Mouse (Mus musculus) liver, embryonic 11.5 days (tissue): Measurements from ENCODE around the gene Fbxl21. TPM values are rescaled to one million over a fixed set of nuclear protein-coding genes. Genes with fewer than 3 reads are reported as not detected.
A peak's percentile ranks its signal among the peaks of the same experiment; 100 is the strongest.

ENCODE experiments used
- ATAC-seq: fragments of 200-750 bp; cut with Nextera tagmentation; replicated peaks from 2 replicates; pipeline ENCODE4 v1.8.0; 2017; ENCODE audit warnings: moderate number of reproducible peaks, mild to moderate bottlenecking, moderate TSS enrichment, moderate library complexity; ENCODE audit not compliant: low FRiP score
- DNase-seq: peaks from one replicate; pipeline ENCODE4 v3.0.0-alpha.2; 2017; ENCODE audit warnings: low spot score
- H3K27ac ChIP-seq: fragments of 300-500 bp; sonication (generic); 2 replicates; pipeline ENCODE4 v1.5.1; 2014; ENCODE audit warnings: mild to moderate bottlenecking, low read depth, low read length, control low read depth
- H3K27me3 ChIP-seq: fragments of 300-500 bp; sonication (generic); replicated peaks from 2 replicates; pipeline ENCODE4 v1.6.1; 2014; ENCODE audit warnings: low read length, mixed read lengths; ENCODE audit not compliant: control insufficient read depth, insufficient read depth
- H3K36me3 ChIP-seq: fragments of 300-500 bp; sonication (generic); 2 replicates; pipeline ENCODE4 v1.6.1; 2014; ENCODE audit warnings: mild to moderate bottlenecking, low read length, moderate library complexity, mixed read lengths; ENCODE audit not compliant: control insufficient read depth, insufficient read depth
- H3K4me1 ChIP-seq: fragments of 300-500 bp; sonication (generic); replicated peaks from 2 replicates; pipeline ENCODE4 v1.6.1; 2014; ENCODE audit warnings: low read length, mixed read lengths; ENCODE audit not compliant: control insufficient read depth, insufficient read depth
- H3K4me2 ChIP-seq: fragments of 300-500 bp; sonication (generic); 2 replicates; pipeline ENCODE4 v1.6.1; 2014; ENCODE audit warnings: mild to moderate bottlenecking, control low read depth, moderate library complexity
- H3K4me3 ChIP-seq: fragments of 300-500 bp; sonication (generic); 2 replicates; pipeline ENCODE4 v1.5.1; 2014; ENCODE audit warnings: low read depth, low read length, control low read depth
- H3K9ac ChIP-seq: fragments of 300-500 bp; sonication (generic); 2 replicates; pipeline ENCODE4 v1.6.1; 2014; ENCODE audit warnings: low read depth, low read length, control low read depth
- H3K9me3 ChIP-seq: fragments of 300-500 bp; sonication (generic); 2 replicates; pipeline ENCODE4 v1.6.1; 2016; ENCODE audit warnings: low read length, inconsistent platforms, mixed read lengths; ENCODE audit not compliant: control insufficient read depth
- WGBS: fragments of 180-500 bp; shearing (Covaris S2); extraction: QIAGEN DNeasy Blood & Tissue Kit; methylation state at CpG from one replicate; pipeline ENCODE4 v1.1.7; 2014; 5-methylcytosine and 5-hydroxymethylcytosine counted together
- polyA plus RNA-seq: library from polyadenylated mRNA; unstranded; fragments of >200 nt; fragmentation: Nextera tagmentation; extraction: Ambion mirVana; gene quantifications from 2 replicates; pipeline ENCODE4 v1.2.1, GENCODE M21; 2014

The Fbxl21 gene
- polyA plus RNA-seq, 1 experiment from 2014 or later = 1.3 TPM

- Histone ChIP-seq H3K36me3 (no peaks in the 10 kb centered on the region), H3K27me3 (no peaks in the 10 kb centered on the region), H3K27ac (no peak overlapping the region), H3K9ac (no peak overlapping the region), H3K4me3 (no peak overlapping the region), H3K9me3 (no peaks in the 10 kb centered on the region), H3K4me1 (no peaks in the 10 kb centered on the region), H3K4me2 (no peak overlapping the region)
- DNase-seq (no peak), ATAC-seq (no peak)
- 75% methylated on average over 9 of the region's 9 CpGs for WGBS
Measured at GRCm38 (mm10) chr13:56543805-56544204, 21.5 kb downstream of the Fbxl21 start.

GRCm38 (mm10) chr13:56544956-56545355 lies 22.7 kb downstream of the Fbxl21 start:
- Histone ChIP-seq H3K9ac (no peak overlapping the region), H3K4me3 (no peak overlapping the region), H3K27me3 (no peaks in the 10 kb centered on the region), H3K9me3 (no peaks in the 10 kb centered on the region), H3K4me1 (no peaks in the 10 kb centered on the region), H3K27ac (no peak overlapping the region), H3K4me2 (no peak overlapping the region), H3K36me3 (no peaks in the 10 kb centered on the region)
- no peak for ATAC-seq
- DNase-seq = no peak
- WGBS = 69% methylated on average over 3 of the region's 3 CpGs

GRCm38 (mm10) chr13:56548401-56548800 lies 26.1 kb downstream of the Fbxl21 start, which contains the start of gene Lect2:
Gene Lect2 (minus strand): TSS chr13:56548502.
- Histone ChIP-seq H3K9me3 (no peaks in the 10 kb centered on the region), H3K27ac (no peak within 1 kb of the TSS), H3K4me2 (peak within 1 kb of the TSS; percentile 37), H3K27me3 (no peaks in the 10 kb centered on the region), H3K9ac (no peak within 1 kb of the TSS), H3K4me1 (no peaks in the 10 kb centered on the region), H3K4me3 (peak within 1 kb of the TSS; percentile 18), H3K36me3 (no peaks in the 10 kb centered on the region)
- no peak for DNase-seq
- no peak for ATAC-seq
- 61% methylated on average over 9 of the region's 9 CpGs for WGBS

GRCm38 (mm10) chr13:56549364-56549763 lies 27.1 kb downstream of the Fbxl21 start:
- DNase-seq (no peak), ATAC-seq (no peak)
- no peak overlapping the region for H3K27ac ChIP-seq

GRCm38 (mm10) chr13:56550574-56550973 lies 28.3 kb downstream of the Fbxl21 start:
- 19% methylated on average over 1 of the region's 1 CpGs for WGBS
- Histone ChIP-seq H3K27ac (no peak overlapping the region), H3K9me3 (no peaks in the 10 kb centered on the region), H3K4me2 (no peak overlapping the region), H3K27me3 (no peaks in the 10 kb centered on the region), H3K36me3 (no peaks in the 10 kb centered on the region), H3K4me3 (no peak overlapping the region), H3K9ac (no peak overlapping the region), H3K4me1 (no peaks in the 10 kb centered on the region)
- ATAC-seq (no peak), DNase-seq (no peak)

More at GRCm38 (mm10) chr13:56549364-56549763, 27.1 kb downstream of the Fbxl21 start:
- WGBS = 33% methylated on average over 4 of the region's 4 CpGs
- Histone ChIP-seq H3K4me3 (no peak overlapping the region), H3K4me1 (no peaks in the 10 kb centered on the region), H3K9ac (no peak overlapping the region), H3K36me3 (no peaks in the 10 kb centered on the region), H3K4me2 (no peak overlapping the region), H3K9me3 (no peaks in the 10 kb centered on the region), H3K27me3 (no peaks in the 10 kb centered on the region)

- H3K27ac ChIP-seq = no peak overlapping the region
- ATAC-seq = no peak
- WGBS = 56% methylated on average over 6 of the region's 6 CpGs
Measured at GRCm38 (mm10) chr13:56551661-56552060, 29.4 kb downstream of the Fbxl21 start.

GRCm38 (mm10) chr13:56553923-56554322 lies 31.7 kb downstream of the Fbxl21 start:
- H3K36me3 ChIP-seq = no peaks in the 10 kb centered on the region
- no peaks in the 10 kb centered on the region for H3K27me3 ChIP-seq
- no peak overlapping the region for H3K9ac ChIP-seq
- DNase-seq = no peak
- H3K4me2 ChIP-seq = no peak overlapping the region
- no peak overlapping the region for H3K27ac ChIP-seq
- H3K4me3 ChIP-seq = no peak overlapping the region
- H3K9me3 ChIP-seq = no peaks in the 10 kb centered on the region
- no peak for ATAC-seq
- 43% methylated on average over 2 of the region's 2 CpGs for WGBS
- H3K4me1 ChIP-seq = no peaks in the 10 kb centered on the region

More at GRCm38 (mm10) chr13:56551661-56552060, 29.4 kb downstream of the Fbxl21 start:
- no peak for DNase-seq
- Histone ChIP-seq H3K36me3 (no peaks in the 10 kb centered on the region), H3K4me1 (no peaks in the 10 kb centered on the region), H3K4me3 (no peak overlapping the region), H3K27me3 (no peaks in the 10 kb centered on the region), H3K9me3 (no peaks in the 10 kb centered on the region), H3K4me2 (no peak overlapping the region), H3K9ac (no peak overlapping the region)

GRCm38 (mm10) chr13:56554409-56554808 lies 32.1 kb downstream of the Fbxl21 start:
- DNase-seq = no peak
- 13% methylated on average over 2 of the region's 2 CpGs for WGBS

GRCm38 (mm10) chr13:56555957-56556356 lies 33.7 kb downstream of the Fbxl21 start:
- DNase-seq (no peak), ATAC-seq (no peak)
- Histone ChIP-seq H3K27me3 (no peaks in the 10 kb centered on the region), H3K4me1 (no peaks in the 10 kb centered on the region), H3K9ac (no peak overlapping the region), H3K4me3 (no peak overlapping the region), H3K36me3 (no peaks in the 10 kb centered on the region), H3K9me3 (no peaks in the 10 kb centered on the region), H3K27ac (no peak overlapping the region), H3K4me2 (no peak overlapping the region)
- 4% methylated on average over 1 of the region's 1 CpGs for WGBS

More at GRCm38 (mm10) chr13:56554409-56554808, 32.1 kb downstream of the Fbxl21 start:
- H3K36me3 ChIP-seq = no peaks in the 10 kb centered on the region
- H3K4me2 ChIP-seq = no peak overlapping the region
- H3K4me3 ChIP-seq = no peak overlapping the region
- H3K9me3 ChIP-seq = no peaks in the 10 kb centered on the region
- H3K9ac ChIP-seq = no peak overlapping the region
- ATAC-seq = no peak
- no peaks in the 10 kb centered on the region for H3K4me1 ChIP-seq
- H3K27me3 ChIP-seq = no peaks in the 10 kb centered on the region
- no peak overlapping the region for H3K27ac ChIP-seq
